Comparison of ENCODE assay signal across 8 mouse cellular contexts in the genomic region with DNA sequence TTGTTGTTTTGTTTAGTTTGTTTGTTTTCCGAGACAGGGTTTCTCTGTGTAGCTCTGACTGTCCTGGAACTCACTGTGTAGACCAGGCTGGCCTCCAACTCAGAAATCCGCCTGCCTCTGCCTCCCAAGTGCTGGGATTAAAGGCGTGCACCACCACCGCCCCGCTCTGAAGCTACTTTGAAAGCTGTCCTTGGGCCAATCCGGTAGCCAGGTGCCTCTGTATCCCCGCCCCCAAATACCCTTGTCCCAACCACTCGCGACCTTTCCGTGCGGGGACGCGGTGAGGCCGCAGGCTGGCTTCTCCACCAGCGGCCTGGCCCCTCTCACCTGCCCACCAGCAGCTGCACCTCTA. TPM values are rescaled to one million over a fixed set of nuclear protein-coding genes. Genes with fewer than 3 reads are reported as not detected.
DNase-seq lines count a peak whose midpoint lies in the region; ATAC-seq and TF ChIP-seq lines count a peak whose summit lies in the region.
"Not testable (repeated sequence)": the region's sequence is repeated elsewhere in the genome, so short reads cannot be mapped to it uniquely, and the experiment has no call there.
"Had no signal": no experiment of that assay in that cellular context is flagged by ENCODE, and none has a peak within 500 bp of the region (broad histone marks: within the 10 kb centered on the region; RNA-seq: fewer than 3 reads in every experiment).

No protein-coding gene starts in this region.

- peak; percentile 40 for ATAC-seq in embryonic facial prominence, embryonic 15.5 days (ENCODE audit: insufficient number of reproducible peaks, low FRiP score, low TSS enrichment, low read depth)
- peak; percentile 52; the same call in 1 of the 2 replicates for ATAC-seq in hindbrain, embryonic 16.5 days
- peak; percentile 63; the same call in 1 of the 2 replicates for ATAC-seq in limb, embryonic 11.5 days (ENCODE audit: insufficient number of reproducible peaks, low FRiP score, low TSS enrichment, low read depth)
- ATAC-seq in lung, embryonic 16.5 days (ENCODE audit: low read depth): peak; percentile 55

- not testable (repeated sequence) for H3K79me2 ChIP-seq in heart, adult 2 months (replicated peaks; ENCODE audit: control insufficient read depth, insufficient read depth, low read length)
- peaks cover 37% of the 10 kb centered on the region for H3K79me2 ChIP-seq in myocyte (ENCODE audit: control insufficient read depth, insufficient read depth)

- intact Hi-C loops in heart, adult 2 months (cut with DNase I): loop anchor here (2.0 to 5.0 kb wide), 2 partner anchors 227 to 406 kb away; a partner anchor contains a TSS

- TF ChIP-seq EP300 in heart, adult 2 months (IDR thresholded peaks at IDR 0.05; ENCODE audit: insufficient read depth, low read depth, low read length): not testable (repeated sequence)

- peak overlapping the region; percentile 51 for H3ac ChIP-seq in myocyte (ENCODE audit: control insufficient read depth, insufficient read length)

- WGBS in embryonic facial prominence, embryonic 15.5 days: 6% methylated on average over 15 of the region's 15 CpGs
- 5% methylated on average over 15 of the region's 15 CpGs for WGBS in heart, adult 2 months
- 7% methylated on average over 15 of the region's 15 CpGs for WGBS in hindbrain, embryonic 16.5 days
- 6% methylated on average over 15 of the region's 15 CpGs for WGBS in limb, embryonic 11.5 days
- 6% methylated on average over 15 of the region's 15 CpGs for WGBS in lung, embryonic 16.5 days

- H3K4me3 ChIP-seq in embryonic facial prominence, embryonic 15.5 days (replicated peaks): peak overlapping the region; percentile 83
- peak overlapping the region; percentile 62 for H3K4me3 ChIP-seq in heart, adult 2 months
- H3K4me3 ChIP-seq in hindbrain, embryonic 16.5 days (ENCODE audit: low read length): peak overlapping the region; percentile 76
- peak overlapping the region; percentile 70 for H3K4me3 ChIP-seq in limb, embryonic 11.5 days (ENCODE audit: low read depth, low read length)
- peak overlapping the region; percentile 70 for H3K4me3 ChIP-seq in lung, embryonic 16.5 days (ENCODE audit: low read length)
- H3K4me3 ChIP-seq in myocyte: peak overlapping the region; percentile 38

- H3K27me3 ChIP-seq in embryonic facial prominence, embryonic 15.5 days; heart, adult 2 months (ENCODE audit: control insufficient read depth, insufficient read depth, low read length); hindbrain, embryonic 16.5 days (replicated peaks; ENCODE audit: control insufficient read depth, insufficient read depth, low read length); limb, embryonic 11.5 days (ENCODE audit: control insufficient read depth, insufficient read depth, low read length); lung, embryonic 16.5 days (ENCODE audit: control insufficient read depth, insufficient read depth, low read depth, low read length); myocyte (ENCODE audit: control insufficient read depth, insufficient read depth, insufficient read length): not testable (repeated sequence)

- peak overlapping the region; percentile 97 for H3K27ac ChIP-seq in embryonic facial prominence, embryonic 15.5 days (replicated peaks)
- H3K27ac ChIP-seq in heart, adult 2 months: peak overlapping the region; percentile 98
- H3K27ac ChIP-seq in hindbrain, embryonic 16.5 days (ENCODE audit: low read depth, low read length): peak overlapping the region; percentile 97
- peak overlapping the region; percentile 76 for H3K27ac ChIP-seq in limb, embryonic 11.5 days (replicated peaks; ENCODE audit: low read depth, low read length)
- H3K27ac ChIP-seq in lung, embryonic 16.5 days (ENCODE audit: low read length): peak overlapping the region; percentile 83

- DNase-seq in R1 (ENCODE audit: low read depth, low spot score): peak; percentile 93
- DNase-seq in heart, adult 2 months; limb, embryonic 11.5 days (ENCODE audit: low spot score): not testable (repeated sequence)

- TF ChIP-seq POLR2A in heart, adult 2 months (IDR thresholded peaks at IDR 0.05; ENCODE audit: insufficient read depth, low read depth, low read length); myocyte (IDR thresholded peaks at IDR 0.05; ENCODE audit: insufficient read length, low read depth): not testable (repeated sequence)

- peak overlapping the region; percentile 59 for H3K9ac ChIP-seq in embryonic facial prominence, embryonic 15.5 days
- peak overlapping the region; percentile 80 for H3K9ac ChIP-seq in heart, adult 2 months (ENCODE audit: low read depth, low read length)
- H3K9ac ChIP-seq in hindbrain, embryonic 16.5 days (ENCODE audit: low read depth, low read length): peak overlapping the region; percentile 82
- H3K9ac ChIP-seq in limb, embryonic 11.5 days (ENCODE audit: low read length): peak overlapping the region; percentile 82
- H3K9ac ChIP-seq in lung, embryonic 16.5 days (ENCODE audit: low read length): peak overlapping the region; percentile 80

- H3K36me3 ChIP-seq in embryonic facial prominence, embryonic 15.5 days; hindbrain, embryonic 16.5 days (ENCODE audit: control insufficient read depth, insufficient read depth, low read length); limb, embryonic 11.5 days (ENCODE audit: control insufficient read depth, insufficient read depth, low read length); lung, embryonic 16.5 days (ENCODE audit: control insufficient read depth, insufficient read depth, low read length); myocyte (ENCODE audit: control insufficient read depth, insufficient read depth): not testable (repeated sequence)
- H3K36me3 ChIP-seq in heart, adult 2 months (ENCODE audit: control insufficient read depth, insufficient read depth, low read length): peaks cover 15% of the 10 kb centered on the region

- H3K4me1 ChIP-seq in embryonic facial prominence, embryonic 15.5 days; heart, adult 2 months (ENCODE audit: control insufficient read depth, insufficient read depth, low read length); hindbrain, embryonic 16.5 days (ENCODE audit: control insufficient read depth, insufficient read depth, low read depth, low read length); limb, embryonic 11.5 days (ENCODE audit: control insufficient read depth, insufficient read depth, low read length); lung, embryonic 16.5 days (replicated peaks; ENCODE audit: control insufficient read depth, insufficient read depth, low read length): not testable (repeated sequence)

- not testable (repeated sequence) for H3K9me3 ChIP-seq in embryonic facial prominence, embryonic 15.5 days (replicated peaks); hindbrain, embryonic 16.5 days (ENCODE audit: control insufficient read depth, low read length); limb, embryonic 11.5 days (ENCODE audit: control insufficient read depth, low read length); lung, embryonic 16.5 days (ENCODE audit: control insufficient read depth, low read length)

- peak overlapping the region; percentile 50 for H3K4me2 ChIP-seq in embryonic facial prominence, embryonic 15.5 days (replicated peaks)
- H3K4me2 ChIP-seq in hindbrain, embryonic 16.5 days (ENCODE audit: low read length): peak overlapping the region; percentile 49
- peak overlapping the region; percentile 32 for H3K4me2 ChIP-seq in limb, embryonic 11.5 days (ENCODE audit: low read depth, severe bottlenecking)
- H3K4me2 ChIP-seq in lung, embryonic 16.5 days (ENCODE audit: low read depth, low read length): peak overlapping the region; percentile 49
- peak overlapping the region; percentile 86 for H3K4me2 ChIP-seq in myocyte (ENCODE audit: low read depth)

- TF ChIP-seq CTCF in heart, adult 2 months (IDR thresholded peaks at IDR 0.05): not testable (repeated sequence)

RNA-seq across cellular contexts. Expression of a gene that starts 0.3 kb away (rescaled TPM):
- polyA plus RNA-seq in embryonic facial prominence, embryonic 15.5 days (2015; fragmentation: Nextera tagmentation; extraction: Ambion mirVana): 6.4 and 7.2 TPM in 2 replicates
- 1 to 10 TPM; 1.3 to 1.4 TPM for total RNA-seq in heart, adult 2 months (2021)
- 0.39 and 0.67 TPM in 2 replicates for polyA plus RNA-seq in heart, adult 2 months (2012; rRNA removed)
- 10.6 and 12.7 TPM in 2 replicates for polyA plus RNA-seq in hindbrain, embryonic 16.5 days (2015; fragmentation: Nextera tagmentation; extraction: Ambion mirVana)
- 6.6 and 8.5 TPM in 2 replicates for polyA plus RNA-seq in limb, embryonic 11.5 days (2014; fragmentation: Nextera tagmentation; extraction: Ambion mirVana)
- 6.0 and 7.3 TPM in 2 replicates for polyA plus RNA-seq in lung, embryonic 16.5 days (2015; fragmentation: Nextera tagmentation; extraction: Ambion mirVana)
- 1.2 TPM for polyA plus RNA-seq in myocyte (2012; fragmentation: generic; extraction: Trizol)

RNA-seq across cellular contexts. Expression of a gene that starts 0.5 kb away (rescaled TPM):
- polyA plus RNA-seq in embryonic facial prominence, embryonic 15.5 days (2015; fragmentation: Nextera tagmentation; extraction: Ambion mirVana): 27.8 and 32.4 TPM in 2 replicates
- 10 to 100 TPM; 32.1 to 36.0 TPM for total RNA-seq in heart, adult 2 months (2021)
- 25.2 and 47.1 TPM in 2 replicates for polyA plus RNA-seq in heart, adult 2 months (2012; rRNA removed)
- 20.1 and 23.9 TPM in 2 replicates for polyA plus RNA-seq in hindbrain, embryonic 16.5 days (2015; fragmentation: Nextera tagmentation; extraction: Ambion mirVana)
- polyA plus RNA-seq in limb, embryonic 11.5 days (2014; fragmentation: Nextera tagmentation; extraction: Ambion mirVana): 28.3 and 30.3 TPM in 2 replicates
- 27.9 and 28.9 TPM in 2 replicates for polyA plus RNA-seq in lung, embryonic 16.5 days (2015; fragmentation: Nextera tagmentation; extraction: Ambion mirVana)
- 19.5 TPM for polyA plus RNA-seq in myocyte (2012; fragmentation: generic; extraction: Trizol)

RNA-seq across cellular contexts. Expression of a gene that starts 0.5 kb away (rescaled TPM):
- 12.3 and 14.2 TPM in 2 replicates for polyA plus RNA-seq in embryonic facial prominence, embryonic 15.5 days (2015; fragmentation: Nextera tagmentation; extraction: Ambion mirVana)
- total RNA-seq in heart, adult 2 months (2021): 10 to 100 TPM; 29.4 to 44.1 TPM
- polyA plus RNA-seq in heart, adult 2 months (2012; rRNA removed): 9.3 and 20.0 TPM in 2 replicates
- polyA plus RNA-seq in hindbrain, embryonic 16.5 days (2015; fragmentation: Nextera tagmentation; extraction: Ambion mirVana): 12.8 and 14.4 TPM in 2 replicates
- 14.4 and 15.0 TPM in 2 replicates for polyA plus RNA-seq in limb, embryonic 11.5 days (2014; fragmentation: Nextera tagmentation; extraction: Ambion mirVana)
- polyA plus RNA-seq in lung, embryonic 16.5 days (2015; fragmentation: Nextera tagmentation; extraction: Ambion mirVana): 12.8 and 13.4 TPM in 2 replicates
- polyA plus RNA-seq in myocyte (2012; fragmentation: generic; extraction: Trizol): 3.4 TPM

RNA-seq across cellular contexts. Expression of a gene that starts 5.2 kb away (rescaled TPM):
- 39.2 and 40.6 TPM in 2 replicates for polyA plus RNA-seq in embryonic facial prominence, embryonic 15.5 days (2015; fragmentation: Nextera tagmentation; extraction: Ambion mirVana)
- 10 to 100 TPM; 23.8 to 24.4 TPM for total RNA-seq in heart, adult 2 months (2021)
- polyA plus RNA-seq in heart, adult 2 months (2012; rRNA removed): not detected in 2 replicates
- 28.3 and 32.0 TPM in 2 replicates for polyA plus RNA-seq in hindbrain, embryonic 16.5 days (2015; fragmentation: Nextera tagmentation; extraction: Ambion mirVana)
- polyA plus RNA-seq in limb, embryonic 11.5 days (2014; fragmentation: Nextera tagmentation; extraction: Ambion mirVana): 24.2 and 25.8 TPM in 2 replicates
- 31.8 and 41.3 TPM in 2 replicates for polyA plus RNA-seq in lung, embryonic 16.5 days (2015; fragmentation: Nextera tagmentation; extraction: Ambion mirVana)
- 21.8 TPM for polyA plus RNA-seq in myocyte (2012; fragmentation: generic; extraction: Trizol)
- polyA plus RNA-seq: brain, embryonic 14.5 days had no signal

Comparison
In these comparisons a context has a peak if more than half of its experiments do, and no peak if none do; other contexts are left out.
1. H3K4me2 ChIP-seq: peak in every context shown above with its lines; median percentile 86 in myocyte; 50 in embryonic facial prominence, embryonic 15.5 days; 49 in hindbrain, embryonic 16.5 days; 49 in lung, embryonic 16.5 days; 32 in limb, embryonic 11.5 days.